Mouse (Mus musculus): ENCODE data around the gene Popdc2. TPM values are rescaled to one million over a fixed set of nuclear protein-coding genes. Genes with fewer than 3 reads are reported as not detected.

The Popdc2 gene
- polyA plus RNA-seq, 1 experiment from 2014 or later, result 13.7 TPM

DNA sequence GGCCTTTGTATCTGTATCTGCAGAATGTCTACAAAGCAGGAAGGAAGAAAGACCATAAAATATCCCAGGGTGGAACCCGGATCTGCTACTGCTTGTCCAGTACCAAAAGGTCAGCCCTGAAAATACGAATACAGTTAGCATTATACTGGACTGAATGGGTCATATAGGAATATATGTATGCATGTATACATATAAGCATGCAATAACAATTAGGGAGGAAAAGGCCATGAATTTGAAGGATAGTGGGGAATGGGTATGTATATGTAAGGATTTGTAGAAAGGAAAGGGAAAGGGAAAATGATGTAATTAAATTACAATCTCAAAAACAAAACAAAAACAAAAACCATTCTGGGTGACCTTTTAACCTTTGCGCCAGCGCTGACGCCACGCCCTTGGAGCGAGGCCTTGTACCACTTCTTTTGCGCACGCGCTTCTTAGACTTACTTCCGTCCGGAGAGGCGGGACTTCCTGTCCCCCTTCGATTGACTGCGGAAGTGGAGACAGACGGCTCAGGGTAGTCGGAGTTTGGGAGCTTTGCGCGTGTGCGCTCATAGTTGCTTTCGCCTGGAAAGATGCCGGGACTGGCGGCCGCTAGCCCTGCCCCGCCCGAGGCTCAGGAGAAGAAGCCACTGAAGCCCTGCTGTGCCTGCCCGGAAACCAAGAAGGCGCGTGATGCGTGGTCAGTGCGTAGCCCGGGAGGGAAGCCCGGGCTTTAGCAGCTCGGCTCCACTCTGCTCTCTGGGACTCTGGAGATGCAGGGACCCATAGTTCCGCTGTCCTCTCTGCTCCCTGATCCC lies 15.3 kb upstream of the Popdc2 start, which contains the start of the genes Cox17 and Gm21987:
Gene Cox17, plus strand, starts transcription at position 463 of the 797 bp plus-strand sequence.
Gene Gm21987, plus strand, starts transcription at position 512 of the 797 bp plus-strand sequence.
- WGBS, result 3% methylated on average over 35 of the region's 35 CpGs
- ATAC-seq (ENCODE audit: insufficient read depth, low FRiP score, low read depth), result peak; percentile 96

DNA sequence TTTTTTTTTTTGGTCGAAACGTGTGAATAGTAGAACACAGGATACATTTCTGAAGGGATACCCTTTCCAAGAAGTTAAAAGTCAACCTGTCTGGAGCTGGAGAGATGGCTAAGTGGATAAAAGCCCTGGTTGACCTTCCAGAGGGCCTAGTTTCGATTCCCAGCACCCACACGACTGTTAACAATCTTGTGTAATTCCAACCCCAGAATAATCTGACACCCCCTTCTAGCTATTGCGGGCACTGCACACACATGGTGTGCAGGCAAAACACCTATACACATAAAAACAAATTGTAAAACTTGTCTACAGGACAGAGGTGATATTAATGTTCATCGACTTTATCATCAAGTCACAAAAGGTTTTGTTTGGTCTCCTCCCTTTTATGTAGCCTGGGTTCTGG lies 14.4 kb upstream of the Popdc2 start:
- WGBS, result 55% methylated on average over 6 of the region's 6 CpGs
- Histone ChIP-seq H3K9me3 (no peaks in the 10 kb centered on the region), H3K27me3 (replicated peaks) (no peaks in the 10 kb centered on the region), H3K4me2 (peak overlapping the region; percentile 62), H3K4me3 (replicated peaks) (peak overlapping the region; percentile 90), H3K27ac (no peak overlapping the region), H3K36me3 (0 out of 2 replicates have a peak, but pooled peaks cover 5% of the 10 kb centered on the region), H3K9ac (peak overlapping the region; percentile 81; the same call in 1 of the 2 replicates), H3K4me1 (peaks cover 7% of the 10 kb centered on the region; the same call in 1 of the 2 replicates)
- ATAC-seq (ENCODE audit: insufficient read depth, low FRiP score, low read depth), result no peak

More for the DNA sequence above, 15.3 kb upstream of the Popdc2 start, which contains the start of the genes Cox17 and Gm21987:
- H3K36me3 ChIP-seq, result no peaks in the 10 kb centered on the region
- H3K27me3 ChIP-seq (replicated peaks), result no peaks in the 10 kb centered on the region
- no peaks in the 10 kb centered on the region for H3K9me3 ChIP-seq
- peak within 1 kb of the TSS; percentile 62 for H3K4me2 ChIP-seq
- H3K9ac ChIP-seq, result peak within 1 kb of the TSS; percentile 81
- peaks cover 10% of the 10 kb centered on the region for H3K4me1 ChIP-seq
- peak within 1 kb of the TSS; percentile 90 for H3K4me3 ChIP-seq (replicated peaks)
- peak within 1 kb of the TSS; percentile 95 for H3K27ac ChIP-seq

GRCm38 (mm10) chr16:38348217-38348761 lies 13.7 kb upstream of the Popdc2 start:
- peak overlapping the region; percentile 62; the same call in 1 of the 2 replicates for H3K4me2 ChIP-seq
- no peak overlapping the region for H3K4me3 ChIP-seq (replicated peaks)
- 87% methylated on average over 9 of the region's 9 CpGs for WGBS
- H3K9me3 ChIP-seq, result no peaks in the 10 kb centered on the region
- no peaks in the 10 kb centered on the region for H3K27me3 ChIP-seq (replicated peaks)
- no peak overlapping the region for H3K27ac ChIP-seq
- H3K36me3 ChIP-seq, result 0 out of 2 replicates have a peak, but pooled peaks cover 5% of the 10 kb centered on the region
- H3K9ac ChIP-seq, result no peak overlapping the region
- peaks cover 7% of the 10 kb centered on the region; the same call in 1 of the 2 replicates for H3K4me1 ChIP-seq
- ATAC-seq (ENCODE audit: insufficient read depth, low FRiP score, low read depth), result no peak

GRCm38 (mm10) chr16:38349881-38350280 lies 12.1 kb upstream of the Popdc2 start:
- ATAC-seq (ENCODE audit: insufficient read depth, low FRiP score, low read depth), result no peak
- no peak overlapping the region for H3K9ac ChIP-seq
- WGBS, result 88% methylated on average over 2 of the region's 2 CpGs

GRCm38 (mm10) chr16:38350361-38350855 lies 11.6 kb upstream of the Popdc2 start:
- H3K27ac ChIP-seq, result no peak overlapping the region; the same call in 1 of the 2 replicates
- no peaks in the 10 kb centered on the region for H3K9me3 ChIP-seq
- H3K4me2 ChIP-seq, result no peak overlapping the region
- peak; percentile 63 for ATAC-seq (ENCODE audit: insufficient read depth, low FRiP score, low read depth)
- H3K27me3 ChIP-seq (replicated peaks), result no peaks in the 10 kb centered on the region
- 51% methylated on average over 7 of the region's 7 CpGs for WGBS
- H3K36me3 ChIP-seq, result 0 out of 2 replicates have a peak, but pooled peaks cover 9% of the 10 kb centered on the region
- peaks cover 7% of the 10 kb centered on the region; the same call in 1 of the 2 replicates for H3K4me1 ChIP-seq
- H3K9ac ChIP-seq, result no peak overlapping the region
- H3K4me3 ChIP-seq (replicated peaks), result no peak overlapping the region

More at GRCm38 (mm10) chr16:38349881-38350280, 12.1 kb upstream of the Popdc2 start:
- Histone ChIP-seq H3K9me3 (no peaks in the 10 kb centered on the region), H3K4me2 (no peak overlapping the region), H3K27me3 (replicated peaks) (no peaks in the 10 kb centered on the region), H3K4me1 (peaks cover 7% of the 10 kb centered on the region; the same call in 1 of the 2 replicates), H3K4me3 (replicated peaks) (no peak overlapping the region), H3K36me3 (0 out of 2 replicates have a peak, but pooled peaks cover 9% of the 10 kb centered on the region), H3K27ac (no peak overlapping the region)

DNA sequence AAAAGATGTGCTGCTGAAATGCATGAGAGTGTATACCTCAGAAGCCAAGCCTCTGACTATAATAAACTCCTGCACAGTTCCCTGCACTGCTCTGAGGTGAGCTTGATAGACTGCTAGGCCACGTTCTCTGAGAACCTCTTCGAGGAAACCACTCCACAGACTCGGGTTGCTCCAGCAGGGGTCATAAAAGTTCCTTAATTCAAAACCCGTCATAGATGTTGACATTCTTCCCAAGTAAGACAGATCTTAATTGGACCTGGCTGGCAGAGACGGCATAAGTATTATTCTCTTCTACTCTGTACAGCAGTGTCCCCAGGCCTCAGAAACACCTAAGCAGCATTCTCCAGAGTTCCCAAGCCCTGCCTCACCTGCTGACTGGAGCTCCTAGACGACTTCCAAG lies 11.1 kb upstream of the Popdc2 start:
- whole genome bisulfite sequencing, result 58% methylated on average over 6 of the region's 6 CpGs
- Histone ChIP-seq H3K27ac (no peak overlapping the region), H3K4me3 (replicated peaks) (no peak overlapping the region), H3K9me3 (no peaks in the 10 kb centered on the region), H3K4me1 (peaks cover 7% of the 10 kb centered on the region; the same call in 1 of the 2 replicates), H3K36me3 (0 out of 2 replicates have a peak, but pooled peaks cover 9% of the 10 kb centered on the region), H3K9ac (no peak overlapping the region), H3K27me3 (replicated peaks) (no peaks in the 10 kb centered on the region), H3K4me2 (no peak overlapping the region)
- no peak for ATAC-seq (ENCODE audit: insufficient read depth, low FRiP score, low read depth)

DNA sequence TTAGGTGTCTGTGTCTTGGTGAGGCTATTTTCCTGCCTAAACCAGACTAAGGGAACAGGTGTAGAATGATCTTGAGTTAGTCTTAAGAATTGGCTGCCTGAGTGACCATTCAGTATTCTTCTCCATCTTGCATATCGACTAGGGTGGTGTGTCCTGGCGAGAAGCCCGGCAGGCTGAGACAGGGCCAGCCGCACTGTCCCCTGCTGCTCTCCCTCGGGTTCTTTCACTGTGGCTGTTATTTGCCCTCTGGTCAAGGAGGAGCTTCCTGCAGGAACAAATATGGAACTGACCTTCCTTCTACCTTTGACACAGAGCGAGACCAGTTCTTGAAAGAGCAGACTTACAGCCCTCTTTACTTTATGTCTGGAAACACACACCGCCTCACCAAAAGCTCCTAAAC lies 10.0 kb upstream of the Popdc2 start:
- H3K36me3 ChIP-seq, result 0 out of 2 replicates have a peak, but pooled peaks cover 9% of the 10 kb centered on the region
- ATAC-seq (ENCODE audit: insufficient read depth, low FRiP score, low read depth), result no peak
- H3K9ac ChIP-seq, result no peak overlapping the region
- WGBS, result 78% methylated on average over 7 of the region's 7 CpGs
- peaks cover 7% of the 10 kb centered on the region; the same call in 1 of the 2 replicates for H3K4me1 ChIP-seq
- no peaks in the 10 kb centered on the region for H3K27me3 ChIP-seq (replicated peaks)
- no peak overlapping the region for H3K27ac ChIP-seq
- H3K4me2 ChIP-seq, result no peak overlapping the region
- H3K9me3 ChIP-seq, result no peaks in the 10 kb centered on the region
- no peak overlapping the region for H3K4me3 ChIP-seq (replicated peaks)

GRCm38 (mm10) chr16:38352851-38353250 lies 9.2 kb upstream of the Popdc2 start:
- Histone ChIP-seq H3K4me1 (peaks cover 4% of the 10 kb centered on the region; the same call in 1 of the 2 replicates), H3K9me3 (no peaks in the 10 kb centered on the region), H3K9ac (no peak overlapping the region), H3K27me3 (replicated peaks) (no peaks in the 10 kb centered on the region), H3K36me3 (0 out of 2 replicates have a peak, but pooled peaks cover 9% of the 10 kb centered on the region), H3K27ac (no peak overlapping the region), H3K4me3 (replicated peaks) (no peak overlapping the region), H3K4me2 (no peak overlapping the region)
- no peak for ATAC-seq (ENCODE audit: insufficient read depth, low FRiP score, low read depth)

DNA sequence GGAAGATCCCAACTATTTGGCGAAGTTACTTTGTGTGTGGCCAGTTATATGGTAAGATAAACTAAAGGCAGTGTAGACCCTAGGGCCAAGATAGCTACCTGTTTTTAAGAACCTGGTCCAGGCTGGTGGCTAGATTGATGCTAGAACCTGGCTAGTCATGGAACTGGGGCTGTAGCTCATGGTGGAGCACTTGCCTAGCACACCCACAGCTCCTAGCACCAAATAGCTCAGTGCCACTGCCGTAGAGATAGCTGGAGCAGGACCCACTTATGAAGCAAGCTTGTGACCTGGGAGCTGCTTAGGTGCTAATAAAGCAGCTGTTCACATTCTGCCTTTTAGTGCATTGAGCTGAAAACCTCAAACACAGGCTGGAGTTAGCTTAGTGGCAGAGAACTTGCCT lies 8.4 kb upstream of the Popdc2 start:
- H3K9me3 ChIP-seq, result no peaks in the 10 kb centered on the region
- WGBS, result 85% methylated on average over 2 of the region's 2 CpGs

GRCm38 (mm10) chr16:38354185-38354913 lies 7.7 kb upstream of the Popdc2 start:
- 62% methylated on average over 5 of the region's 5 CpGs for WGBS
- Histone ChIP-seq H3K4me2 (no peak overlapping the region), H3K27ac (no peak overlapping the region), H3K9me3 (no peaks in the 10 kb centered on the region), H3K36me3 (0 out of 2 replicates have a peak, but pooled peaks cover 9% of the 10 kb centered on the region), H3K4me1 (no peaks in the 10 kb centered on the region), H3K4me3 (replicated peaks) (no peak overlapping the region), H3K9ac (no peak overlapping the region), H3K27me3 (replicated peaks) (no peaks in the 10 kb centered on the region)
- no peak for ATAC-seq (ENCODE audit: insufficient read depth, low FRiP score, low read depth)

More for the DNA sequence above, 8.4 kb upstream of the Popdc2 start:
- H3K27me3 ChIP-seq (replicated peaks), result no peaks in the 10 kb centered on the region
- no peak for ATAC-seq (ENCODE audit: insufficient read depth, low FRiP score, low read depth)
- H3K36me3 ChIP-seq, result 0 out of 2 replicates have a peak, but pooled peaks cover 9% of the 10 kb centered on the region
- H3K9ac ChIP-seq, result no peak overlapping the region
- H3K27ac ChIP-seq, result no peak overlapping the region
- no peaks in the 10 kb centered on the region for H3K4me1 ChIP-seq
- H3K4me3 ChIP-seq (replicated peaks), result no peak overlapping the region
- no peak overlapping the region for H3K4me2 ChIP-seq

DNA sequence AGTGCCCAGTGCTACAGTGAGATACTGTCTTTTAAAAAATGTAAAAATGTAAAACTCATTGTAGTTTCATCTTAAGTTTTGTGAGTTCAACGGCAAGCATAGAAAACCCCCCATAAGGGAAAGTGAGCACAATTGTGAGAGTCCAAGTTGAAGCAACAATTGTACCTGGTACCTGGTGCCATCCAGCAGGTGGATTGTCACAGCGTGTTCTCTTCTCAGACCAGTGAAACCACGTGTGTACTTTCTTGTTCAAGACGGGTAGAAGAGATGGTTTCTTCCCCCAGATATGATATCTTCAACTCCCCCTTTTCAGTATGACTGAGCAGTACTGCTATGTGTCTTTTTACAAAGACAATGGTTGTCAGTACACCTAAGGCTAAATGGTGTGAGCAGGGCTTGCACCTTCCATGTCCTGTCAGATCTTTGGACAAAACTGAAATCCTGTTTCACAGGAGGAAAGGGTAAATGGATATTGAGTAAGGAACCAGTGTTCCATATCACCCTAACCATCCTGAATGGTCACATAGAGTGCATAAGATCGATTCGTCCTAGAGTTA lies 3.7 kb upstream of the Popdc2 start:
- 86% methylated on average over 6 of the region's 6 CpGs for WGBS
- Histone ChIP-seq H3K27ac (no peak overlapping the region), H3K9ac (no peak overlapping the region), H3K36me3 (0 out of 2 replicates have a peak, but pooled peaks cover 4% of the 10 kb centered on the region), H3K4me2 (no peak overlapping the region), H3K27me3 (replicated peaks) (no peaks in the 10 kb centered on the region), H3K9me3 (no peaks in the 10 kb centered on the region), H3K4me1 (peaks cover 8% of the 10 kb centered on the region), H3K4me3 (replicated peaks) (no peak overlapping the region)
- no peak for ATAC-seq (ENCODE audit: insufficient read depth, low FRiP score, low read depth)
